Comparison of ENCODE assay signal across 8 mouse cellular contexts in genomic region chrX:161790182-161790581, GRCm38 (mm10).
DNase-seq lines count a peak whose midpoint lies in the region; ATAC-seq and TF ChIP-seq lines count a peak whose summit lies in the region.

No protein-coding gene starts in this region.

- no peaks in the 10 kb centered on the region for H3K27me3 ChIP-seq in liver, postnatal 0 days (ENCODE audit: insufficient read depth, low read length)
- peaks cover 2% of the 10 kb centered on the region; the same call in 1 of the 2 replicates for H3K27me3 ChIP-seq in liver, embryonic 11.5 days (replicated peaks; ENCODE audit: control insufficient read depth, insufficient read depth, low read length)

- H3K9me3 ChIP-seq in liver, postnatal 0 days (ENCODE audit: low read length) = no peaks in the 10 kb centered on the region
- no peaks in the 10 kb centered on the region for H3K9me3 ChIP-seq in liver, embryonic 11.5 days (ENCODE audit: control insufficient read depth, low read length)

- no peak for TF ChIP-seq EP300 in liver, postnatal 0 days (IDR thresholded peaks at IDR 0.05; ENCODE audit: low read depth)

- H3K36me3 ChIP-seq in liver, postnatal 0 days (replicated peaks; ENCODE audit: insufficient read depth, low read length) = no peaks in the 10 kb centered on the region
- H3K36me3 ChIP-seq in liver, embryonic 11.5 days (ENCODE audit: control insufficient read depth, insufficient read depth, low read length) = no peaks in the 10 kb centered on the region

- peak; percentile 49 for TF ChIP-seq CTCF in liver, postnatal 0 days (IDR thresholded peaks at IDR 0.05; ENCODE audit: low read depth)

- H3K9ac ChIP-seq in liver, postnatal 0 days (replicated peaks) = no peak overlapping the region
- H3K9ac ChIP-seq in liver, embryonic 11.5 days (ENCODE audit: low read depth, low read length) = no peak overlapping the region

- no peak overlapping the region for H3K4me2 ChIP-seq in liver, postnatal 0 days (ENCODE audit: low read depth, low read length)
- H3K4me2 ChIP-seq in liver, embryonic 11.5 days = no peak overlapping the region

- H3K4me1 ChIP-seq in liver, postnatal 0 days (ENCODE audit: insufficient read depth) = no peaks in the 10 kb centered on the region
- no peaks in the 10 kb centered on the region for H3K4me1 ChIP-seq in liver, embryonic 11.5 days (replicated peaks; ENCODE audit: control insufficient read depth, insufficient read depth, low read length)

- DNase-seq in frontal cortex, postnatal 14 days (ENCODE audit: low spot score in 2 of 2) = no peak
- DNase-seq in liver, postnatal 0 days = no peak
- no peak for DNase-seq in liver, embryonic 11.5 days (ENCODE audit: low spot score)
- peak; percentile 40 for DNase-seq in embryo, embryonic 11 days
- DNase-seq in retina, adult 2 months (ENCODE audit: low read depth, low spot score) = peak; percentile 13
- no peak for DNase-seq in gastrocnemius, adult 8-10 months (ENCODE audit: low spot score in 2 of 2)
- no peak for DNase-seq in thymus, postnatal 25 days

- ATAC-seq in frontal cortex, adult (ENCODE audit: low TSS enrichment) = peak; percentile 76
- ATAC-seq in liver, postnatal 0 days = no peak
- no peak for ATAC-seq in liver, embryonic 11.5 days (replicated peaks; ENCODE audit: low FRiP score)

- H3K4me3 ChIP-seq in liver, postnatal 0 days (ENCODE audit: low read depth, low read length) = no peak overlapping the region
- no peak overlapping the region for H3K4me3 ChIP-seq in liver, embryonic 11.5 days (ENCODE audit: low read depth, low read length)

- no peak overlapping the region for H3K27ac ChIP-seq in liver, postnatal 0 days (ENCODE audit: low read depth)
- H3K27ac ChIP-seq in liver, embryonic 11.5 days (ENCODE audit: low read depth, low read length) = no peak overlapping the region

- 24% methylated on average over 6 of the region's 6 CpGs for WGBS in liver, postnatal 0 days (ENCODE audit: insufficient replicate concordance)
- WGBS in liver, embryonic 11.5 days = 34% methylated on average over 6 of the region's 6 CpGs

Comparison
In these comparisons a context has a peak if more than half of its experiments do, and no peak if none do; other contexts are left out.
1. DNase-seq: peak in embryo, embryonic 11 days (single experiment) and retina, adult 2 months (single experiment); none in frontal cortex, postnatal 14 days (0 of 2), liver, postnatal 0 days (single experiment), liver, embryonic 11.5 days (single experiment), gastrocnemius, adult 8-10 months (0 of 2) and thymus, postnatal 25 days (single experiment).